In genomic region chr4:125898631-125899348, GRCm38 (mm10) we compare ENCODE assay signal across 18 mouse cellular contexts.
A peak's percentile ranks its signal among the peaks of the same experiment; 100 is the strongest.
DNase-seq lines count a peak whose midpoint lies in the region; ATAC-seq lines count a peak whose summit lies in the region.
"Had no signal": no experiment of that assay in that cellular context is flagged by ENCODE, and none has a peak within 500 bp of the region (broad histone marks: within the 10 kb centered on the region; RNA-seq: fewer than 3 reads in every experiment).

No protein-coding gene starts in this region.

- WGBS in forebrain, embryonic 15.5 days: 46% methylated on average over 11 of the region's 11 CpGs
- WGBS in forebrain, embryonic 10.5 days: 74% methylated on average over 11 of the region's 11 CpGs
- 28% methylated on average over 11 of the region's 11 CpGs for WGBS in embryonic facial prominence, embryonic 13.5 days
- 45% methylated on average over 11 of the region's 11 CpGs for WGBS in midbrain, embryonic 13.5 days

- H3K4me2 ChIP-seq in forebrain, embryonic 15.5 days (replicated peaks): no peak overlapping the region
- no peak overlapping the region for H3K4me2 ChIP-seq in embryonic facial prominence, embryonic 13.5 days
- no peak overlapping the region for H3K4me2 ChIP-seq in midbrain, embryonic 13.5 days (replicated peaks)
- H3K4me2 ChIP-seq: heart, embryonic 12.5 days; liver, embryonic 13.5 days; lung, embryonic 14.5 days; neural tube, embryonic 15.5 days had no signal

- no peak for ATAC-seq in forebrain, embryonic 15.5 days (replicated peaks)
- peak; percentile 49; the same call in 1 of the 2 replicates for ATAC-seq in embryonic facial prominence, embryonic 13.5 days (ENCODE audit: insufficient number of reproducible peaks, insufficient read depth, low FRiP score, low TSS enrichment, low read depth)
- no peak for ATAC-seq in midbrain, embryonic 13.5 days

- no peak overlapping the region for H3K9ac ChIP-seq in forebrain, embryonic 15.5 days (replicated peaks)
- no peak overlapping the region for H3K9ac ChIP-seq in embryonic facial prominence, embryonic 13.5 days
- no peak overlapping the region for H3K9ac ChIP-seq in midbrain, embryonic 13.5 days (replicated peaks)
- H3K9ac ChIP-seq: heart, embryonic 12.5 days; liver, embryonic 13.5 days; lung, embryonic 14.5 days; neural tube, embryonic 15.5 days had no signal

- no peak for DNase-seq in forebrain, embryonic 10.5 days (ENCODE audit: extremely low spot score, low spot score)
- peak; percentile 27 for DNase-seq in MN1 (ENCODE audit: low spot score)
- DNase-seq in embryo, embryonic 10 days (ENCODE audit: low spot score): no peak
- DNase-seq in adrenal gland, adult 8-10 months: no peak
- DNase-seq: B cell, adult 2 months; cerebellum, adult 9-10 months; heart, adult 11 months; heart, postnatal 36 days; kidney, adult 11 months; liver, embryonic 13.5 days; lung, embryonic 14.5 days; lung, postnatal 36 days had no signal

- H3K27me3 ChIP-seq in forebrain, embryonic 15.5 days: no peaks in the 10 kb centered on the region
- peaks cover 27% of the 10 kb centered on the region; the same call in 1 of the 2 replicates for H3K27me3 ChIP-seq in forebrain, embryonic 10.5 days (ENCODE audit: poor library complexity, severe bottlenecking)
- H3K27me3 ChIP-seq in embryonic facial prominence, embryonic 13.5 days: peaks cover 11% of the 10 kb centered on the region
- no peaks in the 10 kb centered on the region for H3K27me3 ChIP-seq in midbrain, embryonic 13.5 days
- H3K27me3 ChIP-seq: liver, embryonic 13.5 days; neural tube, embryonic 15.5 days had no signal

- peak overlapping the region; percentile 72 for H3K27ac ChIP-seq in forebrain, embryonic 15.5 days (replicated peaks)
- H3K27ac ChIP-seq in forebrain, embryonic 10.5 days: no peak overlapping the region
- H3K27ac ChIP-seq in embryonic facial prominence, embryonic 13.5 days: peak overlapping the region; percentile 19
- peak overlapping the region; percentile 35; the same call in 1 of the 2 replicates for H3K27ac ChIP-seq in midbrain, embryonic 13.5 days
- H3K27ac ChIP-seq: kidney, postnatal 0 days; liver, embryonic 13.5 days; neural tube, embryonic 15.5 days had no signal

- H3K4me3 ChIP-seq in forebrain, embryonic 15.5 days: no peak overlapping the region
- H3K4me3 ChIP-seq in forebrain, embryonic 10.5 days: no peak overlapping the region
- no peak overlapping the region for H3K4me3 ChIP-seq in embryonic facial prominence, embryonic 13.5 days
- no peak overlapping the region for H3K4me3 ChIP-seq in midbrain, embryonic 13.5 days (replicated peaks)
- H3K4me3 ChIP-seq: heart, embryonic 12.5 days; liver, embryonic 13.5 days; neural tube, embryonic 15.5 days had no signal

- no peaks in the 10 kb centered on the region for H3K9me3 ChIP-seq in forebrain, embryonic 15.5 days
- no peaks in the 10 kb centered on the region for H3K9me3 ChIP-seq in forebrain, embryonic 10.5 days
- no peaks in the 10 kb centered on the region for H3K9me3 ChIP-seq in embryonic facial prominence, embryonic 13.5 days
- no peaks in the 10 kb centered on the region for H3K9me3 ChIP-seq in midbrain, embryonic 13.5 days
- H3K9me3 ChIP-seq: heart, embryonic 12.5 days; liver, embryonic 13.5 days; neural tube, embryonic 15.5 days had no signal

- peaks cover 47% of the 10 kb centered on the region for H3K4me1 ChIP-seq in forebrain, embryonic 15.5 days
- H3K4me1 ChIP-seq in forebrain, embryonic 10.5 days: peaks cover 28% of the 10 kb centered on the region
- peaks cover 28% of the 10 kb centered on the region for H3K4me1 ChIP-seq in embryonic facial prominence, embryonic 13.5 days
- H3K4me1 ChIP-seq in midbrain, embryonic 13.5 days (replicated peaks): peaks cover 45% of the 10 kb centered on the region

- H3K36me3 ChIP-seq in forebrain, embryonic 15.5 days: no peaks in the 10 kb centered on the region
- H3K36me3 ChIP-seq in forebrain, embryonic 10.5 days (replicated peaks): no peaks in the 10 kb centered on the region
- no peaks in the 10 kb centered on the region for H3K36me3 ChIP-seq in embryonic facial prominence, embryonic 13.5 days
- H3K36me3 ChIP-seq in midbrain, embryonic 13.5 days: no peaks in the 10 kb centered on the region
- H3K36me3 ChIP-seq: heart, embryonic 12.5 days; liver, embryonic 13.5 days; neural tube, embryonic 15.5 days had no signal
